Mouse (Mus musculus) stomach, embryonic 15.5 days (tissue): ENCODE data around the gene Wfdc15a. TPM values are rescaled to one million over a fixed set of nuclear protein-coding genes. Genes with fewer than 3 reads are reported as not detected.
A peak's percentile ranks its signal among the peaks of the same experiment; 100 is the strongest.
"Not testable (repeated sequence)": the region's sequence is repeated elsewhere in the genome, so short reads cannot be mapped to it uniquely, and the experiment has no call there.

Experiments used
- ATAC-seq: fragments of 200-750 bp; cut with Nextera tagmentation; 2 replicates; pipeline ENCODE4 v1.8.0; 2017; ENCODE audit warnings: low read depth, moderate number of reproducible peaks, moderate TSS enrichment; ENCODE audit not compliant: insufficient read depth, low FRiP score
- H3K27ac ChIP-seq: fragments of 300-500 bp; sonication (generic); 2 replicates; pipeline ENCODE4 v1.5.1; 2015; ENCODE audit warnings: mild to moderate bottlenecking, inconsistent platforms
- H3K27me3 ChIP-seq: fragments of 300-500 bp; sonication (generic); replicated peaks from 2 replicates; pipeline ENCODE4 v1.6.1; 2015; ENCODE audit warnings: inconsistent platforms
- H3K36me3 ChIP-seq: fragments of 300-500 bp; sonication (generic); 2 replicates; pipeline ENCODE4 v1.6.1; 2015; ENCODE audit warnings: inconsistent platforms
- H3K4me1 ChIP-seq: fragments of 300-500 bp; sonication (generic); 2 replicates; pipeline ENCODE4 v1.6.1; 2015; ENCODE audit warnings: inconsistent platforms
- H3K4me2 ChIP-seq: fragments of 300-500 bp; sonication (generic); 2 replicates; pipeline ENCODE4 v1.6.1; 2015; ENCODE audit warnings: mild to moderate bottlenecking, inconsistent platforms
- H3K4me3 ChIP-seq: fragments of 300-500 bp; sonication (generic); replicated peaks from 2 replicates; pipeline ENCODE4 v1.5.1; 2015; ENCODE audit warnings: inconsistent platforms
- H3K9ac ChIP-seq: fragments of 300-500 bp; sonication (generic); 2 replicates; pipeline ENCODE4 v1.6.1; 2015; ENCODE audit warnings: inconsistent platforms
- H3K9me3 ChIP-seq: fragments of 300-500 bp; sonication (generic); 2 replicates; pipeline ENCODE4 v1.6.1; 2016; ENCODE audit warnings: inconsistent platforms
- WGBS: fragments of 180-500 bp; shearing (Covaris S2); methylation state at CpG from one replicate; pipeline ENCODE4 v1.1.7; 2015; 5-methylcytosine and 5-hydroxymethylcytosine counted together
- polyA plus RNA-seq: library from polyadenylated mRNA; unstranded; fragments of >200 nt; fragmentation: Nextera tagmentation; extraction: Ambion mirVana; gene quantifications from 2 replicates; pipeline ENCODE4 v1.2.1, GENCODE M21; 2015

The Wfdc15a gene
- not detected in 2 replicates for polyA plus RNA-seq

DNA sequence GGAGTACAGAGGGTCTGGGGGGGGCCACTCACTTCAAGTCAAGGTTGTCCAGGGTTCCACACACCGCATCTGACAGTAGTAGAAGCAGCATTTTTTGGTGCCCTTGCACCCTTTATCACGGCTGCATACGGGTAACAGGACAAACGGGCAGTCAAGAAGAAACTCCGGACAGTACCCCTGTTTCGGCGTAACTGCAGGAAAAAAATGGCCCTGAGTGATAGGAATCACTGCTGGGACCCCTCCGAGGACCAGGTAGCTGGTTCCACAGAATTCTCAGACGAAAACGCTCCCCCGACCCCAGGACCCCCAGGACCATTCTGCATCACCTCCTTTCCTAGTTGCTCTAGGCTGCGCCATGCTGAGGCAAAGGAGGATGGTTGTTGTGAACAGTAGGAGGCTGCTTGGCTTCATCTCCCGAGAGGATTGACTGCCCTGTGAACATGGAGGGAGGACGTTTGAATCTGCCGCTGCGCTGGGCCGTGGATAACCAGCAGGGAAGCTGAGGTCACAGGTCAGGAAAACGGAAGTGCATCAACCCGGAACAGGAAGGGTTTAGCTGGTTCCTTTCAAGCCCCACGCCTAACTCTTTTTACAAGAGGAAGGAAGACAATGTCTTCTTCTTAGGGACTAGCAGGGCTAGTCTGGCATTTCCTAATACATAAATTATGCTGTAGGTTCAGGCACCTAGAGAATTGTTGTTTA lies at the start of gene Wfdc15a:
Wfdc15a (minus strand) TSS at position 505 of the 702 bp plus-strand sequence.
- 80% methylated on average over 20 of the region's 20 CpGs for WGBS
- Histone ChIP-seq H3K4me3 (no peak within 1 kb of the TSS), H3K4me2 (no peak within 1 kb of the TSS), H3K9me3 (no peaks in the 10 kb centered on the region), H3K9ac (no peak within 1 kb of the TSS), H3K27ac (no peak within 1 kb of the TSS), H3K36me3 (no peaks in the 10 kb centered on the region), H3K4me1 (no peaks in the 10 kb centered on the region), H3K27me3 (no peaks in the 10 kb centered on the region)
- no peak for ATAC-seq

DNA sequence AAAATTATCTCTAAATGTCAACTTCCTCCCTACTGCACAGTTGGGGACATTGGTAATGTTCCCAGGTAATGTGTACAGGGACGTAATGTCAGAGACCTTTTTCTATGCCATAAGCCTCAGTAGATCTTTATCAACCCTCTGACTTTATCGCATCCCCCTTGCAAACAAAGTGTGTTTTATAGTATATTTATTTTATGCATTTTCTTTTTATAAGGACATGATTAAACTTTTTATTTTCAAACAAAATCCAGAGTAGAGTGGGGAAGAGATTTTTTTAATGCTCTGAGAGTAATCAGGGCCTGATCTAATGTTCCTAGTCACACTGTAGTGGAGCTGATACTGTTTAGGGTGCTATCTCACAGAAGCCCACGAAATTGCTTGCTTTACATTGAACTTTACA lies 38.4 kb upstream of the Wfdc15a start, which contains the start of gene Svs2:
Svs2 (minus strand) TSS at position 101 of the 400 bp plus-strand sequence.
- no peak for ATAC-seq
- H3K4me2 ChIP-seq, result no peak within 1 kb of the TSS
- 77% methylated on average over 3 of the region's 3 CpGs for WGBS

DNA sequence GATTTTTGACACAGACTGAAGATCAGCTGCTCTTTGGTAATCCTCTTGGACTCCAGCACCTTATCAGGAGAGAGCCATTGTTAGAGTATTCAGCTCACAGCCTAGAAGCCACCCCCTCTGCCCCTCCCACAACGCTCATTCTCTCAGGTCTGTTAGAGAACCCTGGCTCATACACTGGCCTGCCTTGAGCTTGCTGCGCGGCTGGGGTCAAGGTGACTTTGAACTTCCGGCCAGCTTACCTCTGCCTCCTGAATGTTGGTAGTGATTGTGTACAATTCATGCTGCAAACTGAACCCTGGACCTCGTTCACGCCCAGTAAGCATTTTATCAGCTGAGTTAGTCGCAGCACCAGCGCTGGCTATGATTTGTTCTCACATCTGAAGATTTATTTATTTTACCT lies 32.7 kb upstream of the Wfdc15a start:
- no peak overlapping the region for H3K27ac ChIP-seq
- no peaks in the 10 kb centered on the region for H3K4me1 ChIP-seq
- H3K4me3 ChIP-seq, result no peak overlapping the region
- H3K4me2 ChIP-seq, result no peak overlapping the region
- ATAC-seq, result peak; percentile 35; the same call in 1 of the 2 replicates
- no peaks in the 10 kb centered on the region for H3K36me3 ChIP-seq
- WGBS, result 66% methylated on average over 8 of the region's 8 CpGs
- no peak overlapping the region for H3K9ac ChIP-seq
- no peaks in the 10 kb centered on the region for H3K9me3 ChIP-seq
- H3K27me3 ChIP-seq, result no peaks in the 10 kb centered on the region

More for the DNA sequence above, 38.4 kb upstream of the Wfdc15a start, which contains the start of gene Svs2:
- Histone ChIP-seq H3K9me3 (no peaks in the 10 kb centered on the region), H3K9ac (no peak within 1 kb of the TSS), H3K4me3 (no peak within 1 kb of the TSS), H3K36me3 (no peaks in the 10 kb centered on the region), H3K4me1 (no peaks in the 10 kb centered on the region), H3K27ac (no peak within 1 kb of the TSS), H3K27me3 (no peaks in the 10 kb centered on the region)

DNA sequence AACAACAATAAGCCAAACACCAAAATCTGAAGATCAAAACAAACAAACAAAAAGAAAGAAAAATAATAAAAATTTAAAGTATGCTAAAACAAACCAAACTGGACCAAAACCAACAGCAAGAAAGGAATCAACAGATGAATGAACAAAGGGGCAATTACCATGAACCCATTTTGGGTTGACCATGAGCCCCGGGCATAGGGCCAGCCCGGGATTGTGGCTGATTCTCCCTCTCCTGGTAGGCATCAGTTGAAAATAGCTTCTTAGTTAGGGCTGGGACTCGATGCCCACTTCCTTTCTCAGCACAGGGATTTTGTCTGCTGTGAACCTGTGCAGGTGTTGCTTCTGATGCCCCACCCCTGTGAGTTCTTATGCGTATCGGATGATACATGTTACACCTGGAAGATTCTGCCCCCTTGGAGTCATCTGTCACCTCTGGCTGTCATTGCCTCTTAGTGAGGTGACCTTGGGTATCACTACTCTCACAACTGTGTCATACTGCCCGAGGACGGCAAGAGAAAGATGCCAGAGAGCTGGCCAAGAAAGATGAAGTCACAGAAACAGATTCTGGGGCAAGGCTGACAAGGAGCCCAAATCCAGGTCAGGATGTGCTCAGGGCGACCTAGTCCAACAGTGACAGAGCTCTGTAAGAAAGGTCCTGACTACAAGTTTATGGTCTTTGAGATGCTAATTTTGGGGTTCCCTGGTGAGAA lies 28.6 kb upstream of the Wfdc15a start:
- no peak for ATAC-seq
- no peaks in the 10 kb centered on the region for H3K9me3 ChIP-seq
- no peaks in the 10 kb centered on the region for H3K27me3 ChIP-seq
- WGBS, result 80% methylated on average over 8 of the region's 8 CpGs
- no peak overlapping the region for H3K4me3 ChIP-seq
- no peak overlapping the region for H3K9ac ChIP-seq
- H3K4me1 ChIP-seq, result no peaks in the 10 kb centered on the region
- no peak overlapping the region for H3K4me2 ChIP-seq
- no peak overlapping the region for H3K27ac ChIP-seq
- no peaks in the 10 kb centered on the region for H3K36me3 ChIP-seq

DNA sequence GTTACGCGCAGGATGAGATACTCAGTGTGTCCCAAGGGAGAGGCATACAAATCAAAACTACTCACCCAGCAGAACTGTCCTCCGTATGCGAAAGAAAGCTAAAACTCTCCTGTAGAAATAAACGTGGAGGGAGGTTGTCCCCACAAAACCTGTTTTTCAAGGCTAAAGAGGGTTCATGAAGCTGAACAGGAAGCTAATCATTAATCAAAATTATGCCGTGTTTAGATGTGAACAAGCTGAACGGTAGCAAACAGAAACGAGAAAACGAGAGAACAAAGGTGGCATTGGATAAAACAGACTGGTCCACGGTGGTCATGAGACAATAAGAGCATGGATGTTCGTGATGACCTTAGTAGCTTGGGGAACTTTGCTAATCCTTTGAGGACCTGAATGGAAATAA lies 21.6 kb upstream of the Wfdc15a start, which contains the start of gene Wfdc15b:
Wfdc15b (minus strand) TSS at position 139 of the 400 bp plus-strand sequence.
- WGBS, result 34% methylated on average over 11 of the region's 11 CpGs
- peak within 1 kb of the TSS; percentile 4; the same call in 1 of the 2 replicates for H3K27ac ChIP-seq
- peak within 1 kb of the TSS; percentile 20; the same call in 1 of the 2 replicates for H3K4me3 ChIP-seq

DNA sequence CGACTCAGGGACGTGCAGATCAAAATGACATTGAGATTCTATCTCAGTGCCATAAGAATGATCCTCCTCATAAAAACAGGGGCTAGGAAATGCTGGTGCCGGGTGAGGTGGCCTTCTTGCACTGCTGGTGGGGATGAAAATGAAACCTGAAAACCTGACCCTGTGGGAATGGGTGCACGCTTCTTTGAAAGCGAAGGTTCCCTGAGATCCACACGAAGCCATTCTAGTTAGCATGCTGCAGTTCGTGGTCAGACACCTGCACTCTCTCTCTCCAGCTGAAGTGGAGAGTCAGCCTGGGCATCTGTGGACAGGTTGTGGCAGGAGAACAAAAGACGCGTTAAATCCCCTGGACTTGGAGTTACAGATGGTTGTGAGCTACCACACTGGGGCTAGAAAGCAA lies 19.4 kb upstream of the Wfdc15a start:
- Histone ChIP-seq H3K4me3 (no peak overlapping the region), H3K4me1 (no peaks in the 10 kb centered on the region), H3K27me3 (no peaks in the 10 kb centered on the region), H3K9me3 (no peaks in the 10 kb centered on the region), H3K4me2 (no peak overlapping the region), H3K9ac (no peak overlapping the region), H3K36me3 (no peaks in the 10 kb centered on the region), H3K27ac (no peak overlapping the region)
- WGBS, result 84% methylated on average over 9 of the region's 9 CpGs
- no peak for ATAC-seq

More for the DNA sequence above, 21.6 kb upstream of the Wfdc15a start, which contains the start of gene Wfdc15b:
- H3K4me1 ChIP-seq, result no peaks in the 10 kb centered on the region
- peak within 1 kb of the TSS; percentile 27 for H3K4me2 ChIP-seq
- H3K27me3 ChIP-seq, result no peaks in the 10 kb centered on the region
- no peak within 1 kb of the TSS for H3K9ac ChIP-seq
- H3K36me3 ChIP-seq, result no peaks in the 10 kb centered on the region
- ATAC-seq, result no peak
- no peaks in the 10 kb centered on the region for H3K9me3 ChIP-seq

DNA sequence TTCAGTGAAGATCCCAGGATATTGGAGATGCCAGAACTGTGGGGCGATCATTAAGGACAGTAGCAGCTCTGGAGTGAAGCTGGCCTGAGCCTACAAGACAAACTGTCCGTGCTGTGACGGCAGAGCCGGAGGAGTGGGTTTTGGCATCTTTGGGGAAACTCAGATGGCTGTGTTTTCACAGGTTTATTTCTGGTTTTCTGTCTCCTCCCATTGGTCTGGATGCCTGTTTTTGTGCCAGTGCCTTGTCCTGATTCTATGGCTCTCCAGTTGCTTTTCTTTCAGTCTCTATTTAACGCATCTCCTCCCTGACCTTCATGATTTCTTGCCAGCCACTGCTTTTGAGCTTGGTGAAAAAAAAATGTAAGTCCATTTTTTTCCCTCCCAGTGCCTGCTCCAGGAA lies 12.8 kb upstream of the Wfdc15a start:
- ATAC-seq, result no peak
- Histone ChIP-seq H3K4me2 (no peak overlapping the region), H3K4me3 (no peak overlapping the region), H3K9me3 (no peaks in the 10 kb centered on the region), H3K27ac (no peak overlapping the region), H3K4me1 (no peaks in the 10 kb centered on the region), H3K27me3 (no peaks in the 10 kb centered on the region), H3K36me3 (no peaks in the 10 kb centered on the region), H3K9ac (no peak overlapping the region)
- 80% methylated on average over 5 of the region's 5 CpGs for WGBS

DNA sequence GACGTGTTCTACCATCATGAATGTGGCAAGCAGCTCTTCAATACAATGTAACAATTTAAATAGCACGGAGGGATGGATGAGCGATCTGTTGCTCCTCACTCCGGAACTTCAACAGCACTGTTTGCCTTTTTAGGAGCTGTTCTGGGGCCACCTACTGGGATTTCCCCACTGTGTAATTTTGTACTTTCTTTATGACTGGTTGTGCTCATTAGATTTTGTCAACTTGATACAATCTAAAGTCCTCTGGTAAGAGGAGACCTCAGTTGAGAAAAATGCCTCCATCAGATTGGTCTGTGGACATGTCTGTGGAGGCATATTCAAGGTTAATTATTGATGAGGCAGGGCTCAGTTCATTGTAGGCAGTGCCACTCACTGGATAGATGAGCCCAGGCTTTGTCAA lies 11.0 kb upstream of the Wfdc15a start:
- ATAC-seq, result no peak
- Histone ChIP-seq H3K27ac (no peak overlapping the region), H3K9ac (no peak overlapping the region), H3K4me3 (no peak overlapping the region), H3K4me1 (no peaks in the 10 kb centered on the region), H3K36me3 (no peaks in the 10 kb centered on the region), H3K27me3 (no peaks in the 10 kb centered on the region), H3K9me3 (no peaks in the 10 kb centered on the region), H3K4me2 (no peak overlapping the region)
- WGBS, result 82% methylated on average over 4 of the region's 4 CpGs

DNA sequence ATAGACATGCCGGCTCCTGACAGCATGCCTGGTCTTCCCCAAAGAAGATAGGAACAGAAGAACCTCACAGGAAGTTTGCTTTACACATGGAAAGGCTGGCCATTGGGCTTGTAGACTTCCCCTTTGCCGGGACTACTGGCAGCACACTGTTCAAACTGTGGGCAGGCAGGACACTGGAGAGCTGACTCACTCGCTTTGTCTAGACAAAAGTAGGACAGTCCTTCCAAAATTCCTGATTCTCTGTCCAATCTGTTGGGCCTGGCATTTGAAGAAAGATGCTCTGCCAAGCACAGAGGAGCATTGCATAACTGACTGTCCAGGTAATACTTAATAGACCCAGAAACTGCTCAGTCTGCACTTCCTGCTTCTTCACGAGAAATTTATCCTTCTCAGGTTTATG lies 6.7 kb upstream of the Wfdc15a start:
- no peak for ATAC-seq
- no peak overlapping the region for H3K27ac ChIP-seq
- WGBS, result 71% methylated on average over 4 of the region's 4 CpGs
- H3K36me3 ChIP-seq, result no peaks in the 10 kb centered on the region
- no peaks in the 10 kb centered on the region for H3K4me1 ChIP-seq
- no peak overlapping the region for H3K4me3 ChIP-seq
- no peaks in the 10 kb centered on the region for H3K27me3 ChIP-seq
- no peak overlapping the region for H3K9ac ChIP-seq
- H3K9me3 ChIP-seq, result no peaks in the 10 kb centered on the region
- H3K4me2 ChIP-seq, result no peak overlapping the region

DNA sequence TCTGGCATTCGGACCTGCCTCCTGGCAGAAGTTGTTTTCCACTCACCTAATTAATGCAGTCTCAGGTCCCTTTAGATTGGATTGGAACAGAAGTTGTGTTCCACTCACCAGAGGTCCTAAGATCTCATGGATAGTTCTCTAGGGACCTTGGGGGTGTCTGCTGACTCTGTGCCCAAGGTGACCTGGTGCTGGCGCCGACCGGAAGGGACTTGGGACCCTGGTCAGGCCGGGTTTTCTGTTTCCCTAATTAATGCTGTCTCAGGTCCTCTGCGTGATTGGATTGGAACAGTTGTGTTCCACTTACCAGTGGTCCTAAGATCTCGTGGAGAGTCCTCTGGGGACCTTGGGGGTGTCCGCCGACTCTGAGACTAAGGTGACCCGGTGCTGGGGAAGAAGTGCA lies 6.1 kb upstream of the Wfdc15a start:
- H3K4me3 ChIP-seq, H3K36me3 ChIP-seq, H3K4me1 ChIP-seq, H3K9me3 ChIP-seq, ATAC-seq, H3K4me2 ChIP-seq, H3K27ac ChIP-seq, H3K9ac ChIP-seq, H3K27me3 ChIP-seq: not testable (repeated sequence)
- 90% methylated on average over 10 of the region's 10 CpGs for WGBS

DNA sequence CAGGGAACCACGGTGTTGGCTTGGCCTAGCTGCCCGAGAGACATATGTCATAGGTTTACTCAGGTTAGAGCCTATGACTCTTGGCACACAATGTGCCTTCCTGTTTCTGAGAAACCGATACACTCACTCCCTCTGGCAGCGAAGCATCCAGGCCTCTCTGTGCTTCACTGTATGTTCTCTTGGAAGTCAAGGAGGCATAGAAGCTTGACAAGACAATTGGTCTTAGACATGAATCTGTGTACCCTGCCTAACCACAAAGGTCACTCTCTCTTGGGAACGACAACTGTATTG lies 3.3 kb downstream of the Wfdc15a start:
- no peak for ATAC-seq
- no peak overlapping the region for H3K27ac ChIP-seq

DNA sequence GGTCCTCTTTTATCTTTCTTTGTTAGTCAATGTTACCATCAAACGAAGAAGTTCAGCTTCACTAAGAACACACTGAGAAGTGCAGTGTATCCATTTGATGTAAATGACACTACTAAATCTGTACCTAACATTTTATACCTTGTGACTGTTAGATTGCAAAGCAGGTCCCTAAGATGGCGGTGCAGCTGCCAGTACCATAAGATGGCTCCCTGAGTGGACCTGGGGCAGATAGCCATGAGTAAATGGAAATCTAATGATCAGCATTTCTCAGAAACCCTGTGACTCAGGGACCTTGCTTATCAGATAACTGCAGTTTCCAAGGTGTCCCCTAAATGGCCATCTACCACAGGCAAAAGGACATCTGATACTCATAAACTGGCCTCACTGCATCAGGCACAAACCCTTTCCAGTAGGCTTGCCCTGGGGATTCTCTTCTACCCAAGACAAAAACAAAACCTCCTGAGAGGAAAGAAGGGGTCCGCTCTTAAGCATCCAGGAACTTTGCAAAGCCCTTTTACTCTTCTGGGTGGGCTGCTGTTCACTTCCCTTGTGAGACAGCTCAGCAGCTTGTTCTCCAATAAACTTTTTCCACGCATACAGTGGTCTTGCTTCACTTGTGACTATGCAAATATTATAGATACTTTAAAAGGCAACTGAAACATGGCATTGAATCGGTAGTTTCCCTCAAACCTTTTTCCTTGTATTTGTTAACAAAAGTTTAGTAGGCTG lies 3.8 kb downstream of the Wfdc15a start:
- Histone ChIP-seq H3K27me3 (no peaks in the 10 kb centered on the region), H3K4me3 (no peak overlapping the region), H3K4me1 (no peaks in the 10 kb centered on the region), H3K9me3 (no peaks in the 10 kb centered on the region), H3K27ac (no peak overlapping the region), H3K9ac (no peak overlapping the region), H3K4me2 (no peak overlapping the region), H3K36me3 (no peaks in the 10 kb centered on the region)
- WGBS, result 85% methylated on average over 5 of the region's 5 CpGs
- ATAC-seq, result no peak

More for the DNA sequence above, 3.3 kb downstream of the Wfdc15a start:
- WGBS, result 71% methylated on average over 5 of the region's 5 CpGs
- no peaks in the 10 kb centered on the region for H3K36me3 ChIP-seq
- H3K9me3 ChIP-seq, result no peaks in the 10 kb centered on the region
- H3K9ac ChIP-seq, result no peak overlapping the region
- H3K27me3 ChIP-seq, result no peaks in the 10 kb centered on the region
- no peak overlapping the region for H3K4me3 ChIP-seq
- H3K4me1 ChIP-seq, result no peaks in the 10 kb centered on the region
- no peak overlapping the region for H3K4me2 ChIP-seq
